Mouse (Mus musculus) embryonic fibroblast, embryonic 13.5 days (primary cell): Measurements from ENCODE around the gene Ms4a8a.
"Not testable (repeated sequence)": the region's sequence is repeated elsewhere in the genome, so short reads cannot be mapped to it uniquely, and the experiment has no call there.

ENCODE experiments used
- CTCF ChIP-seq: IDR thresholded peaks from 2 replicates; pipeline ENCODE4 v1.5.1; 2011; ENCODE audit warnings: mild to moderate bottlenecking, control low read depth, low read length, moderate library complexity, borderline replicate concordance; ENCODE audit not compliant: insufficient read depth
- POLR2A ChIP-seq: IDR thresholded peaks from 2 replicates; pipeline ENCODE4 v1.6.1; 2011; ENCODE audit warnings: low read depth, mild to moderate bottlenecking, control low read depth, low read length, moderate library complexity

DNA sequence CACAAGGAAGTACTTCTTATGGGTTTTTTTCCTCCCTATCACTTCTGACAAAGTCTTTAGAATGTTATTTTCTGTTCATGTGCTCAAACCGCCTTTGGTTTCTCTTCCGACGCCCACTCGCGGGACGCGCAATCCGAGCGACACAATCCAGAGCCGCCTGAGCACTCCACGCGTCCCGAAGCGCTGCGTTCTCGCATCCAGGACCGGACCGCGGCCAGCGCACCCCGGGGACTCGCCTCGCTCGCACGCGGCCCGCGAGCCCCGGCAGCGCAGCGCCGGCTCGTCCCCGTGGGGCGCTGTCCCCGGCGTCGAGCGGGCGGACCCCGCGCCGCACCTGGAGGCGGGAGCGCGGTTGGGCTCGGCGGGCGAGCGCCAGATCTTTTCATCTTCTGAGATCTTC is 11.2 kb upstream of the Ms4a8a start:
- TF ChIP-seq POLR2A, CTCF: not testable (repeated sequence)
